Mouse (Mus musculus) kidney, postnatal 0 days (tissue): ENCODE results near the gene Stx8. TPM values are rescaled to one million over a fixed set of nuclear protein-coding genes. Genes with fewer than 3 reads are reported as not detected.

Source experiments
- ATAC-seq: fragments of 200-750 bp; cut with Nextera tagmentation; replicated peaks from 2 replicates; pipeline ENCODE4 v1.8.0; 2017; ENCODE audit warnings: low read depth, moderate number of reproducible peaks, moderate TSS enrichment, moderate library complexity; ENCODE audit not compliant: low FRiP score
- DNase-seq: peaks from one replicate; pipeline ENCODE4 v3.0.0-alpha.2; 2016; ENCODE audit warnings: low spot score
- H3K27ac ChIP-seq: fragments of 300-500 bp; sonication (generic); 2 replicates; pipeline ENCODE4 v1.5.1; 2014; ENCODE audit warnings: mild to moderate bottlenecking
- H3K27me3 ChIP-seq: fragments of 300-500 bp; sonication (generic); 2 replicates; pipeline ENCODE4 v1.6.1; 2014; ENCODE audit warnings: low read length, mixed read lengths; ENCODE audit not compliant: insufficient read depth
- H3K36me3 ChIP-seq: fragments of 300-500 bp; sonication (generic); 2 replicates; pipeline ENCODE4 v1.6.1; 2014; ENCODE audit warnings: low read length, mixed read lengths; ENCODE audit not compliant: insufficient read depth
- H3K4me1 ChIP-seq: fragments of 300-500 bp; sonication (generic); replicated peaks from 2 replicates; pipeline ENCODE4 v1.6.1; 2014; ENCODE audit warnings: antibody characterized with exemption, low read length, mixed read lengths; ENCODE audit not compliant: insufficient read depth
- H3K4me2 ChIP-seq: fragments of 300-500 bp; sonication (generic); 2 replicates; pipeline ENCODE4 v1.6.1; 2014; ENCODE audit warnings: mild to moderate bottlenecking, low read length, moderate library complexity, mixed read lengths
- H3K4me3 ChIP-seq: fragments of 300-500 bp; sonication (generic); replicated peaks from 2 replicates; pipeline ENCODE4 v1.5.1; 2014; ENCODE audit warnings: low read depth, low read length
- H3K9ac ChIP-seq: fragments of 300-500 bp; sonication (generic); 2 replicates; pipeline ENCODE4 v1.6.1; 2014; ENCODE audit warnings: low read depth, low read length
- H3K9me3 ChIP-seq: fragments of 300-500 bp; sonication (generic); replicated peaks from 2 replicates; pipeline ENCODE4 v1.6.1; 2016; ENCODE audit warnings: low read length, inconsistent platforms, mixed read lengths
- CTCF ChIP-seq: IDR thresholded peaks from 2 replicates; pipeline ENCODE4 v1.5.1; 2016; ENCODE audit warnings: antibody characterized with exemption, low read depth, mild to moderate bottlenecking, moderate library complexity
- WGBS: fragments of 180-500 bp; shearing (Covaris S2); extraction: QIAGEN DNeasy Blood & Tissue Kit; methylation state at CpG from one replicate; pipeline ENCODE4 v1.1.7; 2014; 5-methylcytosine and 5-hydroxymethylcytosine counted together
- polyA plus RNA-seq: library from polyadenylated mRNA; unstranded; fragments of >200 nt; fragmentation: Nextera tagmentation; extraction: Ambion mirVana; gene quantifications from 2 replicates; pipeline ENCODE4 v1.2.1, GENCODE M21; 2015

The Stx8 gene
- polyA plus RNA-seq, 1 experiment from 2014 or later = 84.5 TPM

- DNase-seq (peak; percentile 40), ATAC-seq (no peak)
- H3K9me3 ChIP-seq = no peaks in the 10 kb centered on the region
- no peak overlapping the region for H3K9ac ChIP-seq
- no peak overlapping the region for H3K4me3 ChIP-seq
- H3K27ac ChIP-seq = no peak overlapping the region
- 0 out of 2 replicates have a peak, but pooled peaks cover 4% of the 10 kb centered on the region for H3K4me1 ChIP-seq
- WGBS = 49% methylated on average over 20 of the region's 20 CpGs
- no peak overlapping the region for H3K4me2 ChIP-seq
- no peak for TF ChIP-seq CTCF
- H3K36me3 ChIP-seq = no peaks in the 10 kb centered on the region
- H3K27me3 ChIP-seq = no peaks in the 10 kb centered on the region
Measured at GRCm38 (mm10) chr11:68036133-68036959, 70.4 kb downstream of the Stx8 start.

GRCm38 (mm10) chr11:68037093-68037492 lies 71.1 kb downstream of the Stx8 start:
- Histone ChIP-seq H3K4me3 (no peak overlapping the region), H3K27ac (0 out of 2 replicates have a peak overlapping the region, but pooled peaks have one; percentile 3), H3K36me3 (no peaks in the 10 kb centered on the region), H3K27me3 (no peaks in the 10 kb centered on the region), H3K9me3 (no peaks in the 10 kb centered on the region), H3K9ac (no peak overlapping the region), H3K4me2 (no peak overlapping the region), H3K4me1 (0 out of 2 replicates have a peak, but pooled peaks cover 4% of the 10 kb centered on the region)
- ATAC-seq = no peak
- no peak for DNase-seq
- 44% methylated on average over 9 of the region's 9 CpGs for WGBS
- TF ChIP-seq CTCF = no peak

- no peak overlapping the region for H3K27ac ChIP-seq
- H3K9ac ChIP-seq = no peak overlapping the region
- no peak overlapping the region for H3K4me3 ChIP-seq
- TF ChIP-seq CTCF = no peak
- no peaks in the 10 kb centered on the region for H3K27me3 ChIP-seq
- DNase-seq (no peak), ATAC-seq (no peak)
- H3K36me3 ChIP-seq = no peaks in the 10 kb centered on the region
- no peak overlapping the region for H3K4me2 ChIP-seq
- WGBS = 58% methylated on average over 2 of the region's 2 CpGs
- H3K4me1 ChIP-seq = 0 out of 2 replicates have a peak, but pooled peaks cover 4% of the 10 kb centered on the region
- H3K9me3 ChIP-seq = no peaks in the 10 kb centered on the region
Measured at GRCm38 (mm10) chr11:68038101-68038500, 72.1 kb downstream of the Stx8 start.

GRCm38 (mm10) chr11:68044181-68044580 lies 78.2 kb downstream of the Stx8 start:
- WGBS = 38% methylated on average over 11 of the region's 11 CpGs
- H3K9me3 ChIP-seq = no peaks in the 10 kb centered on the region
- H3K9ac ChIP-seq = no peak overlapping the region
- no peaks in the 10 kb centered on the region for H3K27me3 ChIP-seq
- no peak for TF ChIP-seq CTCF
- DNase-seq (peak; percentile 36), ATAC-seq (no peak)
- no peaks in the 10 kb centered on the region for H3K4me1 ChIP-seq
- no peak overlapping the region for H3K4me3 ChIP-seq
- no peak overlapping the region for H3K4me2 ChIP-seq
- H3K36me3 ChIP-seq = no peaks in the 10 kb centered on the region
- no peak overlapping the region for H3K27ac ChIP-seq

- peak; percentile 62 for TF ChIP-seq CTCF
- no peak overlapping the region for H3K4me3 ChIP-seq
- no peaks in the 10 kb centered on the region for H3K9me3 ChIP-seq
- no peak overlapping the region for H3K9ac ChIP-seq
- no peak overlapping the region for H3K27ac ChIP-seq
- DNase-seq (peak; percentile 48), ATAC-seq (no peak)
- H3K4me2 ChIP-seq = no peak overlapping the region
- H3K27me3 ChIP-seq = no peaks in the 10 kb centered on the region
- 62% methylated on average over 3 of the region's 3 CpGs for WGBS
- no peaks in the 10 kb centered on the region for H3K4me1 ChIP-seq
- no peaks in the 10 kb centered on the region for H3K36me3 ChIP-seq
Measured at GRCm38 (mm10) chr11:68046916-68047315, 80.9 kb downstream of the Stx8 start.

GRCm38 (mm10) chr11:68049261-68050165 lies 83.5 kb downstream of the Stx8 start:
- Histone ChIP-seq H3K36me3 (no peaks in the 10 kb centered on the region), H3K9me3 (no peaks in the 10 kb centered on the region), H3K27me3 (no peaks in the 10 kb centered on the region), H3K9ac (peak overlapping the region; percentile 10; the same call in 1 of the 2 replicates), H3K27ac (no peak overlapping the region), H3K4me3 (no peak overlapping the region), H3K4me1 (no peaks in the 10 kb centered on the region), H3K4me2 (no peak overlapping the region)
- ATAC-seq (peak; percentile 63; the same call in 1 of the 2 replicates), DNase-seq (peak; percentile 92)
- WGBS = 35% methylated on average over 17 of the region's 17 CpGs
- TF ChIP-seq CTCF = no peak
